Mouse (Mus musculus) embryonic facial prominence, embryonic 11.5 days (tissue): ENCODE data around the gene Omt2a. TPM values are rescaled to one million over a fixed set of nuclear protein-coding genes. Genes with fewer than 3 reads are reported as not detected.
"Not testable (repeated sequence)": the region's sequence is repeated elsewhere in the genome, so short reads cannot be mapped to it uniquely, and the experiment has no call there.

ENCODE experiments used
- ATAC-seq: fragments of 200-750 bp; cut with Nextera tagmentation; replicated peaks from 2 replicates; pipeline ENCODE4 v1.8.0; 2017; ENCODE audit warnings: low read depth; ENCODE audit not compliant: insufficient number of reproducible peaks, low FRiP score, low TSS enrichment
- DNase-seq: peaks from one replicate; pipeline ENCODE4 v3.0.0-alpha.2; 2015; ENCODE audit warnings: low spot score
- H3K27ac ChIP-seq: fragments of 300-500 bp; sonication (generic); replicated peaks from 2 replicates; pipeline ENCODE4 v1.5.1; 2014; ENCODE audit warnings: mild to moderate bottlenecking, low read depth, low read length, control low read depth
- H3K27me3 ChIP-seq: fragments of 300-500 bp; sonication (generic); 2 replicates; pipeline ENCODE4 v1.6.1; 2014; ENCODE audit warnings: mild to moderate bottlenecking, low read length, moderate library complexity, mixed read lengths; ENCODE audit not compliant: control insufficient read depth, insufficient read depth
- H3K36me3 ChIP-seq: fragments of 300-500 bp; sonication (generic); replicated peaks from 2 replicates; pipeline ENCODE4 v1.6.1; 2014; ENCODE audit warnings: low read depth, mild to moderate bottlenecking, low read length, moderate library complexity, mixed read lengths; ENCODE audit not compliant: control insufficient read depth, insufficient read depth
- H3K4me1 ChIP-seq: fragments of 300-500 bp; sonication (generic); 2 replicates; pipeline ENCODE4 v1.6.1; 2014; ENCODE audit warnings: low read length, mixed read lengths; ENCODE audit not compliant: control insufficient read depth, insufficient read depth
- H3K4me2 ChIP-seq: fragments of 300-500 bp; sonication (generic); 2 replicates; pipeline ENCODE4 v1.6.1; 2014; ENCODE audit warnings: low read depth, mild to moderate bottlenecking, control low read depth, low read length, moderate library complexity
- H3K4me3 ChIP-seq: fragments of 300-500 bp; sonication (generic); 2 replicates; pipeline ENCODE4 v1.5.1; 2014; ENCODE audit warnings: low read depth, low read length, control low read depth
- H3K9ac ChIP-seq: fragments of 300-500 bp; sonication (generic); replicated peaks from 2 replicates; pipeline ENCODE4 v1.6.1; 2014; ENCODE audit warnings: mild to moderate bottlenecking, control low read depth, low read length
- H3K9me3 ChIP-seq: fragments of 300-500 bp; sonication (generic); replicated peaks from 2 replicates; pipeline ENCODE4 v1.6.1; 2016; ENCODE audit warnings: mild to moderate bottlenecking, low read length, inconsistent platforms, mixed read lengths; ENCODE audit not compliant: control insufficient read depth
- WGBS: fragments of 180-500 bp; shearing (Covaris S2); extraction: QIAGEN DNeasy Blood & Tissue Kit; methylation state at CpG from one replicate; pipeline ENCODE4 v1.1.7; 2014; 5-methylcytosine and 5-hydroxymethylcytosine counted together
- polyA plus RNA-seq: library from polyadenylated mRNA; unstranded; fragments of >200 nt; fragmentation: Nextera tagmentation; extraction: Ambion mirVana; gene quantifications from 2 replicates; pipeline ENCODE4 v1.2.1, GENCODE M21; 2014

Omt2a gene
- polyA plus RNA-seq, 1 experiment from 2014 or later: not detected

DNA sequence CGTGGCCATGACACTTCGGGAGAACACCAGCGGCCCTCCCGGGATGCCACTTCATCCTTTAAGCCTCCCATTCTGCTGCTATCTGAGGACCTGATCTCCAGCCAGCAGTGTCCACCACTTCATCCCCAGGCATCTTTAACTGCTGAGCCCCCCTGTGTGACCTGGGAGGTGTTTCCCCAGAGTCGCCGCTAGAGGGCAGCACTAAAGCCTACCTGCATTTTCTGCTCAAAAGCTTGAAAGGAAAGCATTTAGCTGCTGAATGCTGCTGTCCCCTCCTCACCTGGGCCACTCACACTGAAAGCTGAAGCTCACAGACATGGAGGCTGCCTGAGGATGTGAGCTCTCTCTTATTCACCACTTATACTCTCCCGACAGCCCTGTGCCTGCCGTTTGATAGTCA lies 25.7 kb upstream of the Omt2a start:
- not testable (repeated sequence) for H3K9me3 ChIP-seq, H3K4me2 ChIP-seq, H3K4me3 ChIP-seq, ATAC-seq, H3K9ac ChIP-seq, H3K36me3 ChIP-seq, H3K27ac ChIP-seq, H3K4me1 ChIP-seq, H3K27me3 ChIP-seq
- DNase-seq: peak; percentile 69
- WGBS: 8% methylated on average over 8 of the region's 8 CpGs

DNA sequence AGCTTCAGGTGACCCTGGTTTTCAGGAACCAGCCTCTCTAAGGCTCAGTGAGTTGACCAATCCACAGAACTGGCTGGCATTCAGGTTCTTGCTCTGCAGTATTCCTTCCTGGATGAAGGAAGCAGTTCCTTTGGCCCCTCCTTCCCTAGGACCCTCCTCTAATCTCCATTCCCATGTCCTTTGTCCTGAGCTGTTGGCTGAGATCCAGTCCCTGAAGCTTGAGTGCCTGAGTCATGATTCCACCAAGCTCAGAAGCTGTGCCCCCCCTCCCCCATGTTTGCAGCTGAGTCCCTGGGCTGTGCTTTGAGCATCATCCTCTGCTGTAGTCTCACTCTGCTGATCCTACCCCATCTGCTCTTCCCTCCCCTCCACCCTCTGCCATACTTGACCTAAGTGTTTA lies 22.5 kb upstream of the Omt2a start:
- not testable (repeated sequence) for H3K27me3 ChIP-seq, H3K36me3 ChIP-seq, ATAC-seq, DNase-seq, H3K4me2 ChIP-seq, H3K4me1 ChIP-seq, H3K9me3 ChIP-seq, H3K27ac ChIP-seq, H3K9ac ChIP-seq, H3K4me3 ChIP-seq

DNA sequence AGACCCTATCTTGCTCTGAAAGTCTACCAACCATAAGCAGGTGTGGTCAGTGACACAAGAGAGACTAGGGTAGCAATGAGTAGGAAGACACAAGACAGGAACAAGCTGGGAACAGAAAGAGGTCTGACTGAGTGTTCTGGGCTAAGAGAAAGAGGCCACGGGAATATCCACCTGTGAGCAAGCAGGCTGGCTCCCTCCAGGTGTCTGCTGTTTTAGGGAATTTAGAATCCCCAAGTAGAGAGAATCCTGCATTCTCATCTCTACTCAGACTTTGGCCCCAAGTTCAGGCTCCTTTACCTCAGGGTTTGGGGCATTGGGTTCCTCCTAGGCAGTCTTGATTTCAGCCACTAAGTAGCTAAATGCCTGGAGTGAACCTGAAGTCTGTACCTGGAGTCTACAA lies 12.7 kb upstream of the Omt2a start, which contains the start of gene Omt2b:
Gene Omt2b (plus strand): TSS at position 301 of the 400 bp plus-strand sequence.
- WGBS: 88% methylated on average over 1 of the region's 1 CpGs
- not testable (repeated sequence) for H3K27ac ChIP-seq, ATAC-seq, H3K27me3 ChIP-seq, H3K9me3 ChIP-seq, H3K4me1 ChIP-seq, DNase-seq, H3K9ac ChIP-seq, H3K4me2 ChIP-seq, H3K4me3 ChIP-seq, H3K36me3 ChIP-seq

DNA sequence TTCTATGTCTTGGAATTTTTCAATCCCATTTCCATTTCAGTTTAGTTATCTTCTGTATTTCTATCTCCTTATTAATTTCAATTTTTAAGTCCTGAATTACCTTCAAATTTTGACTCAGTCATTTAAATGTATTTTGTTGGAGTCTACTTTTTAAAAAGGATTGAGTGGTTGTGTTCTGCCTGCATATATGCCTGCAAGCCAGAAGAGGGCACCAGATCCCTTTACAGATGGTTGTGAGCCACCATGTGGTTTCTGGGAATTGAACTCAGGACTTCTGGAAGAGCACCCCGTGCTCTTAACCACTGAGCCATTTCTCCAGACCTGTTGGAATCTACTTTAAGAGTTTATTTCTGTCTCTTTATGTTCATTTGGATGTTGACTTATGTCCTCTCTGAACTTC lies 4.9 kb upstream of the Omt2a start:
- no peaks in the 10 kb centered on the region for H3K27me3 ChIP-seq
- DNase-seq (no peak), ATAC-seq (no peak)
- H3K36me3 ChIP-seq: no peaks in the 10 kb centered on the region
- H3K27ac ChIP-seq: no peak overlapping the region
- no peaks in the 10 kb centered on the region for H3K4me1 ChIP-seq
- H3K9me3 ChIP-seq: no peaks in the 10 kb centered on the region
- no peak overlapping the region for H3K9ac ChIP-seq
- no peak overlapping the region for H3K4me2 ChIP-seq
- no peak overlapping the region for H3K4me3 ChIP-seq
- 34% methylated on average over 1 of the region's 1 CpGs for WGBS

DNA sequence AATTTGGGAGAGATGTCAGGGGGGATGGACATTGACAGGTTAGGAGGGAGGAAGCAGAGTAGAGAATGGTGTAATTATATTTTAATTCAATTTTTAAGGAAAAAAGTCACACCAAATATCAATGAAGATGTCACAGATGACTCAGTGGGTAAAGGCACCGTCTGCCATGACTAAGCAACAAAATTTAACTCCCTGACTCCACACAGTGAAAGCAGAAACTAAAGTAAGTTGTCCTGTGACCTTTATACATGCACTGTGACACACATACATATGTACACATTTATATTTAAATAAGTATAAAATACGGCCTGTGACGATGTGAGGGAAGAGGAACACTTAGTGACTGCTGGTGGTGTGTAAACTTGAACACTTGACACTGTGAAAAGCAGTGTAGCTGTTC lies 6.5 kb downstream of the Omt2a start:
- not testable (repeated sequence) for DNase-seq, H3K4me3 ChIP-seq, ATAC-seq, H3K4me1 ChIP-seq, H3K27me3 ChIP-seq, H3K9me3 ChIP-seq, H3K4me2 ChIP-seq, H3K9ac ChIP-seq, H3K27ac ChIP-seq, H3K36me3 ChIP-seq
- 87% methylated on average over 3 of the region's 3 CpGs for whole genome bisulfite sequencing

DNA sequence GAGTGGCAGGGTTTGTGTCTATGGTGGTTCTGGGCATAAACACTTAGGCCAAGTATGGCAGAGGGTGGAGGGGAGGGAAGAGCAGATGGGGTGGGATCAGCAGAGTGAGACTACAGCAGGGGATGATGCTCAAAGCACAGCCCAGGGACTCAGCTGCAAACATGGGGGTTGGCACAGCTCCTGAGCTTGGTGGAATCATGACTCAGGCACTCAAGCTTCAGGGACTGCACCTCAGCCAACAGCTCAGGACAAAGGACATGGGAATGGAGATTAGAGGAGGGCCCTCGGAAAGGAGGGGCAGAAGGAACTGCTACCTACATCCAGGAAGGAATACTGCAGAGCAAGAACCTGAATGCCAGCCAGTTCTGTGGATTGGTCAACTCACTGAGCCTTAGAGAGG lies 15.5 kb downstream of the Omt2a start:
- not testable (repeated sequence) for H3K9me3 ChIP-seq, H3K27me3 ChIP-seq, H3K4me1 ChIP-seq, H3K27ac ChIP-seq, DNase-seq, H3K4me3 ChIP-seq, ATAC-seq, H3K4me2 ChIP-seq, H3K9ac ChIP-seq, H3K36me3 ChIP-seq
- WGBS: 60% methylated on average over 1 of the region's 1 CpGs

DNA sequence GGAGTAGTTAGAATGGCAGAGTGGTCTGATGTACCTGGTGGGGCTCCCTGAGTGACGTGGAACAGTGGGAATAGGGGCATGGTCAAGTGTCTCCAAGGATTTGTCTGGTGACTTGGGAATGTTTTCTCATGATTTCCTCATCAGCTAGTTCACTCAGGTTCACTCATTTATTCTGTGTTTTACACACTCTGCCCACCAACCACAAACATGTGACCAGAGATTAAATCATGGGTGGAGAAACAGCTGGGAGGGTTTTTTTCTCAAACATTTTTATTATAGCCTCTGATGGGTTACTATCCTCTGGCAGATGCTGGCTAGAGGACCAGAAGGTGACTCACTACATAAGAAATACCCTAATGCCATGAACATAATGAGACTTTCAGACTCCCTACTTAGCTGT lies 16.4 kb downstream of the Omt2a start:
- no peak overlapping the region for H3K4me2 ChIP-seq
- 77% methylated on average over 1 of the region's 1 CpGs for WGBS
- H3K4me3 ChIP-seq: no peak overlapping the region
- H3K9me3 ChIP-seq: no peaks in the 10 kb centered on the region
- H3K4me1 ChIP-seq: no peaks in the 10 kb centered on the region
- H3K27me3 ChIP-seq: no peaks in the 10 kb centered on the region
- ATAC-seq (no peak), DNase-seq (no peak)
- no peak overlapping the region for H3K27ac ChIP-seq
- H3K36me3 ChIP-seq: no peaks in the 10 kb centered on the region
- H3K9ac ChIP-seq: no peak overlapping the region

DNA sequence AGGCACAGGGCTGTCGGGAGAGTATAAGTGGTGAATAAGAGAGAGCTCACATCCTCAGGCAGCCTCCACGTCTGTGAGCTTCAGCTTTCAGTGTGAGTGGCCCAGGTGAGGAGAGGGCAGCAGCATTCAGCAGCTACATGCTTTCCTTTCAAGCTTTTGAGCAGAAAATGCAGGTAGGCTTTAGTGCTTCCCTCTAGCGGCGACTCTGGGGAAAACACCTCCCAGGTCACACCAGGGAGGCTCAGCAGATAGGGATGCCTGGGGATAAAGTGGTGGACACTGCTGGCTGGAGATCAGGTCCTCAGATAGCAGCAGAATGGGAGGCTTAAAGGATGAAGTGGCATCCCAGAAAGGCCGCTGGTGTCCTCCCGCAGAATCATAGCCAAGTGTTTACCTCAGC lies 18.5 kb downstream of the Omt2a start:
- DNase-seq: peak; percentile 74
- not testable (repeated sequence) for H3K4me3 ChIP-seq, H3K9me3 ChIP-seq, H3K9ac ChIP-seq, H3K36me3 ChIP-seq, H3K27ac ChIP-seq, H3K4me1 ChIP-seq, H3K27me3 ChIP-seq, ATAC-seq, H3K4me2 ChIP-seq
- 13% methylated on average over 6 of the region's 6 CpGs for WGBS
